In genomic region chr1:167617995-167618489, GRCm38 (mm10) we compare ENCODE assay signal across 8 mouse cellular contexts. TPM values are rescaled to one million over a fixed set of nuclear protein-coding genes. Genes with fewer than 3 reads are reported as not detected.
DNase-seq lines count a peak whose midpoint lies in the region; ATAC-seq lines count a peak whose summit lies in the region.
"Had no signal": no experiment of that assay in that cellular context is flagged by ENCODE, and none has a peak within 500 bp of the region (broad histone marks: within the 10 kb centered on the region; RNA-seq: fewer than 3 reads in every experiment).

No protein-coding gene starts in this region.

- no peaks in the 10 kb centered on the region for H3K9me3 ChIP-seq in midbrain, embryonic 14.5 days (ENCODE audit: control insufficient read depth, low read length)
- H3K9me3 ChIP-seq in midbrain, embryonic 10.5 days (replicated peaks), result no peaks in the 10 kb centered on the region

- no peaks in the 10 kb centered on the region for H3K4me1 ChIP-seq in midbrain, embryonic 14.5 days (ENCODE audit: control insufficient read depth, insufficient read depth, low read length)
- peaks cover 5% of the 10 kb centered on the region; the same call in 1 of the 2 replicates for H3K4me1 ChIP-seq in midbrain, embryonic 10.5 days

- no peak overlapping the region for H3K27ac ChIP-seq in midbrain, embryonic 14.5 days (replicated peaks; ENCODE audit: low read depth, low read length)
- no peak overlapping the region for H3K27ac ChIP-seq in midbrain, embryonic 10.5 days (replicated peaks)
- H3K27ac ChIP-seq: macrophage had no signal

- no peak overlapping the region for H3K4me3 ChIP-seq in midbrain, embryonic 14.5 days (replicated peaks; ENCODE audit: low read depth, low read length)
- no peak overlapping the region for H3K4me3 ChIP-seq in midbrain, embryonic 10.5 days

- no peaks in the 10 kb centered on the region for H3K36me3 ChIP-seq in midbrain, embryonic 14.5 days (ENCODE audit: control insufficient read depth, insufficient read depth, low read length)
- H3K36me3 ChIP-seq in midbrain, embryonic 10.5 days, result no peaks in the 10 kb centered on the region

- H3K4me2 ChIP-seq in midbrain, embryonic 14.5 days (ENCODE audit: low read length), result no peak overlapping the region

- H3K9ac ChIP-seq in midbrain, embryonic 14.5 days (replicated peaks; ENCODE audit: low read length), result no peak overlapping the region

- WGBS in midbrain, embryonic 14.5 days, result 75% methylated on average over 18 of the region's 18 CpGs
- 76% methylated on average over 18 of the region's 18 CpGs for WGBS in midbrain, embryonic 10.5 days

- H3K27me3 ChIP-seq in midbrain, embryonic 14.5 days (ENCODE audit: control insufficient read depth, insufficient read depth, low read length), result no peaks in the 10 kb centered on the region
- H3K27me3 ChIP-seq in midbrain, embryonic 10.5 days (ENCODE audit: low read depth, poor library complexity, severe bottlenecking), result no peaks in the 10 kb centered on the region

- peak; percentile 26 for DNase-seq in midbrain, embryonic 14.5 days
- no peak for DNase-seq in midbrain, embryonic 10.5 days (ENCODE audit: low spot score)
- DNase-seq in gastrocnemius, postnatal 10 days, result peak; percentile 44
- peak; percentile 81 for DNase-seq in kidney, adult 9 months
- peak; percentile 54 for DNase-seq in lung, postnatal 10 days
- no peak for DNase-seq in spleen, postnatal 4 days (ENCODE audit: low spot score in 2 of 2)
- DNase-seq in embryo, embryonic 10 days (ENCODE audit: low spot score), result no peak

- ATAC-seq in midbrain, embryonic 14.5 days (ENCODE audit: low FRiP score, low TSS enrichment), result no peak

RNA-seq across cellular contexts. Expression of gene Rxrg, which starts 19.9 kb away (rescaled TPM):
- polyA plus RNA-seq in midbrain, embryonic 14.5 days (2014; fragmentation: Nextera tagmentation; extraction: Ambion mirVana), result 5.2 and 8.2 TPM in 2 replicates
- polyA plus RNA-seq in midbrain, embryonic 10.5 days (2016; fragmentation: Nextera tagmentation; extraction: Ambion mirVana), result 2.2 and 3.2 TPM in 2 replicates
- total RNA-seq in gastrocnemius, postnatal 10 days (2021), result 10 to 100 TPM; 29.5 to 40.0 TPM
- polyA plus RNA-seq: macrophage had no signal

Comparison
In these comparisons a context has a peak if more than half of its experiments do, and no peak if none do; other contexts are left out.
1. DNase-seq: peak in midbrain, embryonic 14.5 days (single experiment), gastrocnemius, postnatal 10 days (single experiment), kidney, adult 9 months (single experiment) and lung, postnatal 10 days (single experiment); none in midbrain, embryonic 10.5 days (single experiment), spleen, postnatal 4 days (0 of 2) and embryo, embryonic 10 days (single experiment).